Mouse (Mus musculus): ENCODE results near the gene Ubac1.

DNA sequence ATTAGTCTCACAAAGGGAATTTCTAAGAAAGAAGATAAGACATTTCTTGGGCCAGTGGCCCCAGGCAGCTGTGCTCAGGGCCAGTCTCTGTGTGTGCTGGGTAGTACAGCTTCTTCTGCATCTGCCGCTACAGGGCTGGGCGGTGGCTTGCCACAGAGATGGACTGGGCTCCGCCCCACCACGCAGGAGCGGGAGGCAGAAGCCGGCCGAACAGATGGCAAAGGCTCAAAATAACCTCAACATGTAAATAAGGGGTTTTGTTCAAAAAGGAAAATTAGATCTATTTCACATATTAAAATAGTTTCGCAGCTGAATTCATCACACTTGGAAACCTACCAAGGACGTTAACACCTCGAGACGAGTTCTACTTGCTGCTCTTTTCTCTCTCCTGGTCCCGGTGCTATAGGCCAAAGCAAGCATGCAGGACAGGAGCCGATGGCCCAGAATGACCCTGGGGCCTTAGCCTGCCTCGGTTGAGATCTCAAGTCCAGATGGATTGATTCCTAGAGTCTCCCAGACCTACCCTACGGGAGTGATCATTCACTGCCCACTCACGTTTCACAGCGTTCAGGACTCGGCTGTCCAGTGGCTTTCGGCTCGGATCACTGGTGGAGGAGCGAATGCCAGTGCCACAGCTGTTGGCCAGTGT is 39.6 kb upstream of the Ubac1 start:
- no peak for TF ChIP-seq CTCF (IDR thresholded peaks at IDR 0.05; ENCODE audit: borderline replicate concordance, insufficient read depth, low read depth, low read length)
- no peak for TF ChIP-seq POLR2A (IDR thresholded peaks at IDR 0.05; ENCODE audit: borderline replicate concordance, insufficient read depth, low read length)
